Mouse (Mus musculus): ENCODE measurements around the gene Tmeff1.

The Tmeff1 gene

GRCm38 (mm10) chr4:48622246-48622645 is 37.3 kb downstream of the Tmeff1 start:
- no peak for DNase-seq (ENCODE audit: low spot score in 2 of 2)

DNA sequence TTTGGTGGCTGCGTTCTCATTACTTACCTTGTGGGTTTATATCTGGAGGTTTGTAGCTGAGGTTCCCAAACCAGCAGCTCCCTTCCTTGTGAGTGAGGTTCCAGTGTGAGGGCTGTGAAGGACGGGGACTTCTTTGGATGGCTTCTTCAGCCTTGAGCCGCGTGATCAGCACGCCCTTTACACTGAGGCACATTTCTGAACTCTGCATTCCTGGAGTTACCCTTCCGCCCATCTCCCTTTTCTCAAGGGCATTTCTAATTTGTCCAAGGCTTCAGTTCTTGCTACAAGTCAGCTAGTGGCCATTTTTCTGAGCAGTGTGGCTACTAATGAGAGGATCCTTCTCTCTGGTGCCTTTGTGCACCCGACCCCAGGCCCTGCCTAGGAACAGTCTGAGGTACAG is 38.0 kb downstream of the Tmeff1 start:
- no peak for DNase-seq (ENCODE audit: low spot score in 2 of 2)

DNA sequence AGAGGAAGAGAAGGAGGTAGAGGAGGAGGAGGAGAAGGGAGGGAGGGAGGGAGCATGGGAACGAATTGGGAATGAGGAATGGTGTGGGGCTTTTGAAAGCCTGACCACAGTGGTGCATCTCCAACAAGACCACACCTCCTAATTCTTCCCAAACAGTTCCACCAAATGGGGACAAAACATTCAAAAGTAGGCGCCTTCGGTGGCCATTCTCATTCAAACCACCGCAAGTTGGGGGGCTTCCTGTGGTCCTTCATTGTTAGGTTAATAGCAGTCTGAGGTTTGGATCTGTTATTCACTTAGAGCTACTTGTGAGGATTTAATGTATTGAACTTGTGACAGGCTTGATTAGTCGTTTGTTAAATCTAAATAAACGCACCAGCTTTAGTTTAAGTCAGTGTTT is 40.0 kb downstream of the Tmeff1 start:
- no peak for DNase-seq (ENCODE audit: low spot score in 2 of 2)

DNA sequence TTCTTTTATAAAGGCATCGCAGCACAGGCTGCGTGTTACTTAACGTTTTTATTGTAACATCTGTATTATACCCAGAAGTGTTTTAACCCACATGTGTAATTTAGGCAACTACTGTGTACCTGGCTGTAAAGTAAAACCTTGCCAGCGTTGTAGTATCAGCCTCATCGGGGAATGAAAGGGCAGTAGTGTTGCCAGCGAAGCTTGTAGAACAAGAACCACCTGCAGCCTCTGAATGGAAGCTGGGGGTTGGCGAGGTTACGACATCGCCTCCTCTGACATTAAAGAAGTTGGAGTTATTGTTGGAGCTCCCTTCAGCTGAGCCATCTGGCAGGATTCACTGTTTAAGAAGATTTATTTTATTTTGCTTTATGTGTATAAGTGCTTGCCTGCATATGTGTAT is 40.9 kb downstream of the Tmeff1 start:
- no peak for DNase-seq (ENCODE audit: low spot score in 2 of 2)

GRCm38 (mm10) chr4:48629445-48629844 is 44.5 kb downstream of the Tmeff1 start:
- no peak for DNase-seq (ENCODE audit: low spot score in 2 of 2)

DNA sequence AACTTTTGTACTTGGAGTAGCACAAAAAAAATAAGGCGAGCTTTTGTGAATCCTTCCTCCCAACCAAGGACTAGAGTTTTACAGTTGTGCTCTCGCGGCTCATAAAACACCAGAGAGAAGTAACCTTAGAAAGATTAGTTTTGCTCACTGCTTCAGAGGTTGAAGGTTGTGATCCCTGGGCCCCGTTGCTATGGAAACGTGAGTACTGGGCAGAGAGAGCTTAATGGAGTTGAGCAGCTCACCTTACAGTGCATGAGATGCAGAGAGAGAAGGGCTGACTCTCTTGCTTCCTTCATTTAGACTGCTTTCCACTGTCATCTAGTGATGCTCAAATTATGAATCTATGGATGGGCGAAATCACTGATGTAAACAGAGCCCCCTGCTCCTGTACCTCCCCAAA is 48.6 kb downstream of the Tmeff1 start:
- no peak for DNase-seq (ENCODE audit: low spot score in 2 of 2)

- DNase-seq (ENCODE audit: low spot score in 2 of 2), result no peak
Measured at GRCm38 (mm10) chr4:48634058-48634457, 49.1 kb downstream of the Tmeff1 start.

- no peak for DNase-seq (ENCODE audit: low spot score in 2 of 2)
Measured at GRCm38 (mm10) chr4:48636831-48637230, 51.9 kb downstream of the Tmeff1 start.

DNA sequence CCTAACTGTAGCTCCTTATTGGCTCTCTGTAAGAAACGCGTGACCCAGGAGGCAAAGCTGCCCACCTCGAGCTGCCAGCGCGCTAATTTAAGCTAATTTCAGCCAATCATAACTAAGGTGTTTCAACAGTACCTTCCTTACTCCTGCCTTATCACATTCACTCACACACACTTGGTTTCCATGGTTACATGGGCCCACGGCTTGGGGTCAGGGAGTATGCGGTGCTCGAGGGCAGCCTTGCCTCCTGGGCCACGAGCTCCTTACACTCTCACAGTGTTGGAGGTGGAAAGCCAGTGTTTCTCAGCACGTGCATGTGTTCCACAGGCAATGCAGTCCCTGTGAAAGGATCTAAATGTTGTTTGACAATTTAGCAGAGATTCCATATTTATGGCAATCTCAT is 53.2 kb downstream of the Tmeff1 start:
- no peak for DNase-seq (ENCODE audit: low spot score in 2 of 2)

GRCm38 (mm10) chr4:48639503-48639902 is 54.5 kb downstream of the Tmeff1 start:
- no peak for DNase-seq (ENCODE audit: low spot score in 2 of 2)

GRCm38 (mm10) chr4:48643801-48644200 is 58.8 kb downstream of the Tmeff1 start:
- DNase-seq (ENCODE audit: low spot score in 2 of 2), result no peak

DNA sequence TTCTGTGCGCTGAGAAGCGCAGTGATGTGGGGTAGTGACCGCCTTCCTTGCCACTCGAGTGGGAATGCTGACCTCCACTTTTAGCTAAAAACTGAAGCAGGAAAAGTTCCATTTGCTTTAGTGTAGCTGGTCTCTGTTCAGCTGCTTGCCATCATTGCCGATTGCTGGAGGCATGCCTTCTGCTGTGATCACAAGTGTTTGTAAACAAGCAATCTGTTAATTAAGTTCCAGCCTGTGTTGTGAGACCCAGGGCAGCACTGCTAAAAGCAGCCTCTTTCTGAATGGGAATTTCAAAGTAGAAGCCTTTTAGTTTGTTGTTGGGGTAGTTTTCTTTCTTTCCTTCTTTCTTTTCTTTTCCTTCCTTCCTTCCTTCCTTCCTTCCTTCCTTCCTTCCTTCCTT is 61.2 kb downstream of the Tmeff1 start:
- DNase-seq (ENCODE audit: low spot score in 2 of 2), result no peak

- DNase-seq (ENCODE audit: low spot score in 2 of 2), result no peak
Measured at GRCm38 (mm10) chr4:48650617-48651360, 65.8 kb downstream of the Tmeff1 start.

DNA sequence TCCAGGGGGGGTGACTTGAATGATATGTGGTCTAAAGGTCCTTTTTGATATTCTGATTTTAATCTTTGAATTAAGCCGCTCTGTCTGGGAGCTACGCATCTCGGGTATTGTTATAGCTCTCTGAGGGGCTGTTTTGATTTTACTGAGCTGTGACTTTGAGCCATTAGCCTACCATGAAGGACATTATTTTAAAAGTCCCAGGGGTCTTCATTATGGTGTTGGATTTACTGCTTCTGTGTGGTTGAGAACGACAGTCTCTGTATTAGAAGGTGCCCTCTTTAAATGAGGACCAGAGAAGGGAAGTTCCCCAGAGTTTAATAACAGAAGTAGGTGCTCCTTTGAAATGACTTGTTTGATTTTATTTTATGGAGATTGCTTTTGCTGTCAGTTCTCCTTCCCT is 69.1 kb downstream of the Tmeff1 start:
- DNase-seq (ENCODE audit: low spot score in 2 of 2), result no peak

- DNase-seq (ENCODE audit: low spot score in 2 of 2), result no peak
Measured at GRCm38 (mm10) chr4:48656530-48656929, 71.6 kb downstream of the Tmeff1 start.

DNA sequence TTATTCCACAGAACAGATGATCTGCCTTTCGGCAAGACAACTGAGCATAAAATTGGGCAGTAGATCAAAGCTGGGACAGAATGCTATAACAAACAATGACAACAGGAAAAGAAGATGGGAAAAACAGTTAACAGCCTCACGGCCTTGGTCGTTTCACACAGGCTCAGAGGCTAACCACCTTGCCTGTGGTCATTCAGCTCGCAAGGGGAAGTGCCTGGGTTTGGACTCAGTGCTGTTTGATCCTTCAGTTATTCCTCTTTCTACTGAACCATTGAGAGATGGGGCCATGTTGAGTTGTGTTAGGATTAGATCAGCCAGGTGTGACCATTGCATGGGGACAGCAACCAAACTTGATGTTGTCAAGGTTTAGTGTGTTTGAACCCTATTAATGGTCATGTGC is 75.2 kb downstream of the Tmeff1 start:
- DNase-seq (ENCODE audit: low spot score in 2 of 2), result no peak

GRCm38 (mm10) chr4:48660619-48661575 is 75.9 kb downstream of the Tmeff1 start:
- no peak for DNase-seq (ENCODE audit: low spot score in 2 of 2)

- DNase-seq (ENCODE audit: low spot score in 2 of 2), result no peak
Measured at GRCm38 (mm10) chr4:48663271-48663670, 78.3 kb downstream of the Tmeff1 start, which contains the start of gene Cavin4. TSS of gene Cavin4 (plus strand) at chr4:48663514.

- no peak for DNase-seq (ENCODE audit: low spot score in 2 of 2)
Measured at GRCm38 (mm10) chr4:48664021-48664420, 79.0 kb downstream of the Tmeff1 start.

- no peak for DNase-seq (ENCODE audit: low spot score in 2 of 2)
Measured at GRCm38 (mm10) chr4:48667279-48667678, 82.3 kb downstream of the Tmeff1 start.

DNA sequence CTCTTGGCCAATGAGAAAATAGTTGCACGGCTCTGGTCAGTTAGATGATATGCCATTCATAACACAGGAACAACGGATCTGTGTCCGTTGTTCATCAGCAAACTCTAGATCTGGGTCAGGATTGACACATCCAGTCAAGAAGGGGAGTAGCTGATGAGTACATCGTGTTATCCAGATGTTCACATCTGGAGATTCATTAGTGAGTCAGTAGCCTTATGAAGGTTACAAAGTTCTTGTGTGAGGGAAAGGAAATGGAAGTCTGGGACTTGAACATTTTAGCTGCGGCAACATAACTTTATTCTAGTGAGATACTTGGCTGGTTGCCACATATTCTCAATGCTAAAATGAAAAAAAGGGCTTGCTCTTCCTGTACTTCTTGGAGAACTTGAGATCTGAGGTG is 87.9 kb downstream of the Tmeff1 start:
- no peak for DNase-seq (ENCODE audit: low spot score in 2 of 2)

- no peak for DNase-seq (ENCODE audit: low spot score in 2 of 2)
Measured at GRCm38 (mm10) chr4:48674412-48674811, 89.4 kb downstream of the Tmeff1 start.

Data from spleen, postnatal 4 days (tissue).